ENCODE assay signal across 8 mouse cellular contexts in genomic region chr7:5052931-5053343, GRCm38 (mm10). TPM values are rescaled to one million over a fixed set of nuclear protein-coding genes. Genes with fewer than 3 reads are reported as not detected.
DNase-seq lines count a peak whose midpoint lies in the region; ATAC-seq and TF ChIP-seq lines count a peak whose summit lies in the region.
"Had no signal": no experiment of that assay in that cellular context is flagged by ENCODE, and none has a peak within 500 bp of the region (broad histone marks: within the 10 kb centered on the region; RNA-seq: fewer than 3 reads in every experiment).

No protein-coding gene starts in this region.

- H3K27me3 ChIP-seq in liver, embryonic 11.5 days (replicated peaks; ENCODE audit: control insufficient read depth, insufficient read depth, low read length), result peaks cover 79% of the 10 kb centered on the region
- peaks cover 41% of the 10 kb centered on the region for H3K27me3 ChIP-seq in embryonic facial prominence, embryonic 14.5 days (replicated peaks; ENCODE audit: control insufficient read depth, insufficient read depth, low read length)
- H3K27me3 ChIP-seq in intestine, embryonic 15.5 days (replicated peaks), result peaks cover 54% of the 10 kb centered on the region

- H3K4me1 ChIP-seq in liver, embryonic 11.5 days (replicated peaks; ENCODE audit: control insufficient read depth, insufficient read depth, low read length), result peaks cover 8% of the 10 kb centered on the region
- peaks cover 32% of the 10 kb centered on the region for H3K4me1 ChIP-seq in embryonic facial prominence, embryonic 14.5 days (ENCODE audit: control insufficient read depth, insufficient read depth, low read length)
- H3K4me1 ChIP-seq in intestine, embryonic 15.5 days (replicated peaks), result peaks cover 41% of the 10 kb centered on the region
- peaks cover 26% of the 10 kb centered on the region for H3K4me1 ChIP-seq in olfactory bulb, adult 2 months (ENCODE audit: control insufficient read depth, insufficient read depth, low read length)

- H3K9me3 ChIP-seq in liver, embryonic 11.5 days (ENCODE audit: control insufficient read depth, low read length), result no peaks in the 10 kb centered on the region
- no peaks in the 10 kb centered on the region for H3K9me3 ChIP-seq in embryonic facial prominence, embryonic 14.5 days (ENCODE audit: control insufficient read depth, low read length)
- H3K9me3 ChIP-seq in intestine, embryonic 15.5 days, result no peaks in the 10 kb centered on the region

- WGBS in liver, embryonic 11.5 days, result 5% methylated on average over 45 of the region's 45 CpGs
- 2% methylated on average over 41 of the region's 45 CpGs for WGBS in embryonic facial prominence, embryonic 14.5 days
- 4% methylated on average over 45 of the region's 45 CpGs for WGBS in intestine, embryonic 15.5 days
- WGBS in olfactory bulb, adult 2 months, result 7% methylated on average over 45 of the region's 45 CpGs

- TF ChIP-seq POLR2A in olfactory bulb, adult 2 months (IDR thresholded peaks at IDR 0.05; ENCODE audit: insufficient read depth, low read depth, low read length), result no peak

- DNase-seq in liver, embryonic 11.5 days (ENCODE audit: low spot score), result no peak
- no peak for DNase-seq in liver
- DNase-seq in embryonic facial prominence, embryonic 14.5 days (ENCODE audit: low spot score), result no peak
- DNase-seq in adrenal gland, adult 8-10 months, result no peak

- H3K4me2 ChIP-seq in liver, embryonic 11.5 days, result peak overlapping the region; percentile 92
- H3K4me2 ChIP-seq in embryonic facial prominence, embryonic 14.5 days (ENCODE audit: low read depth, low read length), result peak overlapping the region; percentile 94
- H3K4me2 ChIP-seq in intestine, embryonic 15.5 days (replicated peaks), result peak overlapping the region; percentile 94

- peak overlapping the region; percentile 73 for H3K4me3 ChIP-seq in liver, embryonic 11.5 days (ENCODE audit: low read depth, low read length)
- H3K4me3 ChIP-seq in embryonic facial prominence, embryonic 14.5 days (ENCODE audit: low read depth, low read length), result peak overlapping the region; percentile 77
- H3K4me3 ChIP-seq in intestine, embryonic 15.5 days (replicated peaks), result peak overlapping the region; percentile 86
- H3K4me3 ChIP-seq in olfactory bulb, adult 2 months (ENCODE audit: insufficient read depth, low read depth, low read length), result peak overlapping the region; percentile 78

- H3K27ac ChIP-seq in liver, embryonic 11.5 days (ENCODE audit: low read depth, low read length), result no peak overlapping the region
- H3K27ac ChIP-seq in embryonic facial prominence, embryonic 14.5 days (replicated peaks; ENCODE audit: low read depth, low read length), result no peak overlapping the region
- no peak overlapping the region for H3K27ac ChIP-seq in intestine, embryonic 15.5 days
- H3K27ac ChIP-seq in olfactory bulb, adult 2 months (ENCODE audit: insufficient read depth, low read depth, low read length), result no peak overlapping the region

- ATAC-seq in liver, embryonic 11.5 days (replicated peaks; ENCODE audit: low FRiP score), result no peak; the same call in 1 of the 2 replicates
- ATAC-seq in embryonic facial prominence, embryonic 14.5 days (ENCODE audit: low read depth), result no peak
- peak; percentile 29; the same call in 1 of the 2 replicates for ATAC-seq in intestine, embryonic 15.5 days
- no peak for ATAC-seq in megakaryocyte-erythroid progenitor cell, adult 5-6 weeks (replicated peaks; ENCODE audit: low FRiP score, low TSS enrichment, poor library complexity, severe bottlenecking)

- H3K9ac ChIP-seq in liver, embryonic 11.5 days (ENCODE audit: low read depth, low read length), result no peak overlapping the region
- peak overlapping the region; percentile 86 for H3K9ac ChIP-seq in embryonic facial prominence, embryonic 14.5 days (ENCODE audit: low read depth, low read length)
- H3K9ac ChIP-seq in intestine, embryonic 15.5 days, result peak overlapping the region; percentile 48

- H3K36me3 ChIP-seq in liver, embryonic 11.5 days (ENCODE audit: control insufficient read depth, insufficient read depth, low read length), result no peaks in the 10 kb centered on the region
- no peaks in the 10 kb centered on the region for H3K36me3 ChIP-seq in embryonic facial prominence, embryonic 14.5 days (ENCODE audit: control insufficient read depth, insufficient read depth, low read length)
- H3K36me3 ChIP-seq in intestine, embryonic 15.5 days, result no peaks in the 10 kb centered on the region

- TF ChIP-seq CTCF in olfactory bulb, adult 2 months (IDR thresholded peaks at IDR 0.05; ENCODE audit: insufficient read depth, low read depth, low read length), result no peak

RNA-seq across cellular contexts. Expression of gene Zfp580, which starts 1.6 kb away (rescaled TPM):
- 11.5 and 14.1 TPM in 2 replicates for polyA plus RNA-seq in liver, embryonic 11.5 days (2014; fragmentation: Nextera tagmentation; extraction: Ambion mirVana)
- 34.9 and 44.1 TPM in 2 replicates for polyA plus RNA-seq in embryonic facial prominence, embryonic 14.5 days (2014; fragmentation: Nextera tagmentation; extraction: Ambion mirVana)
- 22.2 and 25.0 TPM in 2 replicates for polyA plus RNA-seq in intestine, embryonic 15.5 days (2015; fragmentation: Nextera tagmentation; extraction: Ambion mirVana)
- polyA plus RNA-seq in olfactory bulb, adult 2 months (2012; ENCODE audit: insufficient read depth, insufficient read length, low replicate concordance, missing spikeins), result not detected in 2 replicates
- 1.3 and 2.1 TPM in 2 replicates for total RNA-seq in megakaryocyte-erythroid progenitor cell, adult 5-6 weeks (2014; fragmentation: Nextera tagmentation)
- not detected in 2 replicates for total RNA-seq in megakaryocyte-erythroid progenitor cell, adult 5-6 weeks (2017)
- total RNA-seq in adrenal gland, adult 8-10 months (2022), result 1 to 10 TPM; 5.4 to 9.7 (median 8.5) TPM

RNA-seq across cellular contexts. Expression of gene U2af2, which starts 9.0 kb away (rescaled TPM):
- 169 TPM in 2 replicates for polyA plus RNA-seq in liver, embryonic 11.5 days (2014; fragmentation: Nextera tagmentation; extraction: Ambion mirVana)
- 105 and 114 TPM in 2 replicates for polyA plus RNA-seq in embryonic facial prominence, embryonic 14.5 days (2014; fragmentation: Nextera tagmentation; extraction: Ambion mirVana)
- polyA plus RNA-seq in intestine, embryonic 15.5 days (2015; fragmentation: Nextera tagmentation; extraction: Ambion mirVana), result 126 and 130 TPM in 2 replicates
- 837 TPM in 1 of 2 replicates, not detected in the other for polyA plus RNA-seq in olfactory bulb, adult 2 months (2012; ENCODE audit: insufficient read depth, insufficient read length, low replicate concordance, missing spikeins)
- 259 and 276 TPM in 2 replicates for total RNA-seq in megakaryocyte-erythroid progenitor cell, adult 5-6 weeks (2014; fragmentation: Nextera tagmentation)
- total RNA-seq in megakaryocyte-erythroid progenitor cell, adult 5-6 weeks (2017), result 284 and 302 TPM in 2 replicates
- total RNA-seq in adrenal gland, adult 8-10 months (2022), result 100 to 1,000 TPM; 135 to 214 (median 168) TPM

RNA-seq across cellular contexts. Expression of gene Zfp784, which starts 14.7 kb away (rescaled TPM):
- 2.4 and 2.6 TPM in 2 replicates for polyA plus RNA-seq in liver, embryonic 11.5 days (2014; fragmentation: Nextera tagmentation; extraction: Ambion mirVana)
- polyA plus RNA-seq in embryonic facial prominence, embryonic 14.5 days (2014; fragmentation: Nextera tagmentation; extraction: Ambion mirVana), result 4.4 and 6.0 TPM in 2 replicates
- polyA plus RNA-seq in intestine, embryonic 15.5 days (2015; fragmentation: Nextera tagmentation; extraction: Ambion mirVana), result 6.0 and 6.5 TPM in 2 replicates
- not detected in 2 replicates for polyA plus RNA-seq in olfactory bulb, adult 2 months (2012; ENCODE audit: insufficient read depth, insufficient read length, low replicate concordance, missing spikeins)
- total RNA-seq in megakaryocyte-erythroid progenitor cell, adult 5-6 weeks (2014; fragmentation: Nextera tagmentation), result 1.0 and 1.9 TPM in 2 replicates
- 0.09 and 2.9 TPM in 2 replicates for total RNA-seq in megakaryocyte-erythroid progenitor cell, adult 5-6 weeks (2017)
- 1 to 10 TPM; 4.3 to 7.8 (median 6.0) TPM for total RNA-seq in adrenal gland, adult 8-10 months (2022)

RNA-seq across cellular contexts. Expression of gene 4632433K11Rik, which starts 19.0 kb away (rescaled TPM):
- 0.22 TPM in 1 of 2 replicates, not detected in the other for polyA plus RNA-seq in liver, embryonic 11.5 days (2014; fragmentation: Nextera tagmentation; extraction: Ambion mirVana)
- not detected in 2 replicates for polyA plus RNA-seq in embryonic facial prominence, embryonic 14.5 days (2014; fragmentation: Nextera tagmentation; extraction: Ambion mirVana)
- not detected in 2 replicates for polyA plus RNA-seq in intestine, embryonic 15.5 days (2015; fragmentation: Nextera tagmentation; extraction: Ambion mirVana)
- not detected in 2 replicates for polyA plus RNA-seq in olfactory bulb, adult 2 months (2012; ENCODE audit: insufficient read depth, insufficient read length, low replicate concordance, missing spikeins)
- total RNA-seq in megakaryocyte-erythroid progenitor cell, adult 5-6 weeks (2014; fragmentation: Nextera tagmentation), result 1.3 and 2.0 TPM in 2 replicates
- total RNA-seq in megakaryocyte-erythroid progenitor cell, adult 5-6 weeks (2017), result 0.23 TPM in 1 of 2 replicates, not detected in the other
- under 1 TPM in 1 of 4 experiments, not detected in 3; 0.34 TPM for total RNA-seq in adrenal gland, adult 8-10 months (2022)
- polyA plus RNA-seq: brain, embryonic 14.5 days had no signal

RNA-seq across cellular contexts. Expression of gene Epn1, which starts 27.1 kb away (rescaled TPM):
- 82.9 and 88.9 TPM in 2 replicates for polyA plus RNA-seq in liver, embryonic 11.5 days (2014; fragmentation: Nextera tagmentation; extraction: Ambion mirVana)
- polyA plus RNA-seq in embryonic facial prominence, embryonic 14.5 days (2014; fragmentation: Nextera tagmentation; extraction: Ambion mirVana), result 59.3 and 66.2 TPM in 2 replicates
- polyA plus RNA-seq in intestine, embryonic 15.5 days (2015; fragmentation: Nextera tagmentation; extraction: Ambion mirVana), result 62.4 and 66.5 TPM in 2 replicates
- not detected in 2 replicates for polyA plus RNA-seq in olfactory bulb, adult 2 months (2012; ENCODE audit: insufficient read depth, insufficient read length, low replicate concordance, missing spikeins)
- 134 and 193 TPM in 2 replicates for total RNA-seq in megakaryocyte-erythroid progenitor cell, adult 5-6 weeks (2014; fragmentation: Nextera tagmentation)
- 51.1 and 62.6 TPM in 2 replicates for total RNA-seq in megakaryocyte-erythroid progenitor cell, adult 5-6 weeks (2017)
- total RNA-seq in adrenal gland, adult 8-10 months (2022), result 100 to 1,000 TPM; 124 to 175 (median 142) TPM

Comparison
In these comparisons a context has a peak if more than half of its experiments do, and no peak if none do; other contexts are left out.
1. RNA of gene Zfp580, which starts 1.6 kb away (polyA plus RNA-seq): 34.9 to 44.1 TPM in embryonic facial prominence, embryonic 14.5 days, 22.2 to 25.0 TPM in intestine, embryonic 15.5 days and 11.5 to 14.1 TPM in liver, embryonic 11.5 days; not detected in olfactory bulb, adult 2 months; every median in the first group is over 10 times any median in the second.
2. Peak in every context shown above with its lines, with median percentiles within 50 percentile points of each other: H3K4me2 ChIP-seq and H3K4me3 ChIP-seq.